Mouse (Mus musculus) heart, embryonic 10.5 days (tissue): ENCODE measurements at regions not wholly inside any gene's neighbourhood (a gene's known extent, or its start where the extent isn't known, plus 50 kb on each side); places are given as distances from the start of the nearest gene placed in this dataset.

Experiments
- DNase-seq: peaks from one replicate; pipeline ENCODE4 v3.0.0-alpha.2; 2017; ENCODE audit warnings: low spot score
- H3K27ac ChIP-seq: fragments of 300-500 bp; sonication (generic); 2 replicates; pipeline ENCODE4 v1.5.1; 2016; ENCODE audit warnings: mild to moderate bottlenecking
- H3K27me3 ChIP-seq: fragments of 300-500 bp; sonication (generic); 2 replicates; pipeline ENCODE4 v1.6.1; 2016; ENCODE audit warnings: mild to moderate bottlenecking; ENCODE audit not compliant: poor library complexity, insufficient read depth, severe bottlenecking
- H3K36me3 ChIP-seq: fragments of 300-500 bp; sonication (generic); 2 replicates; pipeline ENCODE4 v1.6.1; 2016; ENCODE audit warnings: mild to moderate bottlenecking, moderate library complexity
- H3K4me1 ChIP-seq: fragments of 300-500 bp; sonication (generic); 2 replicates; pipeline ENCODE4 v1.6.1; 2016; ENCODE audit warnings: mild to moderate bottlenecking
- H3K4me3 ChIP-seq: fragments of 300-500 bp; sonication (generic); 2 replicates; pipeline ENCODE4 v1.5.1; 2016; ENCODE audit warnings: mild to moderate bottlenecking, moderate library complexity
- H3K9me3 ChIP-seq: fragments of 300-500 bp; sonication (generic); 2 replicates; pipeline ENCODE4 v1.6.1; 2016; ENCODE audit warnings: mild to moderate bottlenecking, moderate library complexity
- WGBS: fragments of 180-500 bp; shearing (Covaris S2); methylation state at CpG from one replicate; pipeline ENCODE4 v1.1.7; 2016; 5-methylcytosine and 5-hydroxymethylcytosine counted together

DNA sequence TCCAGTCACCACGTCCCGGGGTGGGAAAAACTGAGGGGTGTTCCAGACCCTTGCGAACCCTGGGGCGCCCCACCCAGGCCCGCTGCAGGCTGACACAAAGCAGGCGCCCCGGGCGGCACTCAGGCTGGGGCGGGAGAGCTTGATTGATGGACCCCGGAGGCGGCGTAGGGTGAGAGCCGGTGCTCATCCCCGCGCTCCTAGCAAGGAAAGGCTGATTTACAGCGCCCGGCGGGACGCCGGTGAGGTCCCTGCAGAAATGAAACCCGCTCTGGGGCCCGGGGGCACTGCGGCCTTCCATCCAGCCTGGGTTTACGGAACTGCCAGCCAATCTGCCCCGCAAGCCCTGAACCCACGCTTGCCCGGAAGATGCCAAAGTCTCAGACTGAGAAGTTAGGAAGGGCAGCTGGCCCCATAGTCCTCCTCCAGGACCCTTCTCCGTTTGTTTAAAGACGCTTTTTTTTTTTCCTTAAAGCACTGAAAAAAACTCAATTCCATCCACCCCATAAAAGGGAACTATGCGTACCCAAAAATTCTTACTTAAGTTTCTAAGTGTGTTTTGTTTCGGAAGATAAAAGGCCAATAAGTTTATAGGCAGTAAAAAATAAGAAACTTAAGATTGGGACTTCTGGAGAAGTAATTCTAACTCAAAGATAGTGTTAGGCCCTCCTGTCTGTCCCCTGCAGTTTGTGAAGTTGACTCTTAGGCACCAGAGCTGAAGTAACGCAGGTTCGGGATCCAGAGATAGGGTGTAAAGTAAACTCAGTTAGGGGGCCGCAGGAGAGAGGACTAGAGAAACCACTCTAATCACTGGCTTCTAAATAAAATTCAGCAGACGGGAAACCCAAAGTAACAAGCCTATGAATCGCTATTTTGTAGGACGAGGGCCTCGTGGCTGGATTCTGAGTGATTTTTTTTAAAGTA lies 263.4 kb upstream of the Nfe2l3 start:
- Histone ChIP-seq H3K4me1 (peaks cover 49% of the 10 kb centered on the region), H3K36me3 (no peaks in the 10 kb centered on the region), H3K4me3 (peak overlapping the region; percentile 62), H3K27ac (peak overlapping the region; percentile 96), H3K9me3 (no peaks in the 10 kb centered on the region), H3K27me3 (0 out of 2 replicates have a peak, but pooled peaks cover 2% of the 10 kb centered on the region)
- 4% methylated on average over 38 of the region's 38 CpGs for WGBS
- DNase-seq = peak; percentile 88

GRCm38 (mm10) chr6:51169971-51170411 lies 262.5 kb upstream of the Nfe2l3 start:
- peak overlapping the region; percentile 96 for H3K27ac ChIP-seq
- H3K36me3 ChIP-seq = no peaks in the 10 kb centered on the region
- WGBS = under 1% methylated on average over 22 of the region's 22 CpGs
- H3K4me3 ChIP-seq = peak overlapping the region; percentile 56
- peaks cover 11% of the 10 kb centered on the region; the same call in 1 of the 2 replicates for H3K27me3 ChIP-seq
- H3K4me1 ChIP-seq = peaks cover 55% of the 10 kb centered on the region
- DNase-seq = peak; percentile 83
- no peaks in the 10 kb centered on the region for H3K9me3 ChIP-seq

- H3K4me3 ChIP-seq = peak overlapping the region; percentile 56
- H3K4me1 ChIP-seq = peaks cover 55% of the 10 kb centered on the region
- 1% methylated on average over 11 of the region's 11 CpGs for WGBS
Measured at GRCm38 (mm10) chr6:51170414-51170813, 262.1 kb upstream of the Nfe2l3 start.

DNA sequence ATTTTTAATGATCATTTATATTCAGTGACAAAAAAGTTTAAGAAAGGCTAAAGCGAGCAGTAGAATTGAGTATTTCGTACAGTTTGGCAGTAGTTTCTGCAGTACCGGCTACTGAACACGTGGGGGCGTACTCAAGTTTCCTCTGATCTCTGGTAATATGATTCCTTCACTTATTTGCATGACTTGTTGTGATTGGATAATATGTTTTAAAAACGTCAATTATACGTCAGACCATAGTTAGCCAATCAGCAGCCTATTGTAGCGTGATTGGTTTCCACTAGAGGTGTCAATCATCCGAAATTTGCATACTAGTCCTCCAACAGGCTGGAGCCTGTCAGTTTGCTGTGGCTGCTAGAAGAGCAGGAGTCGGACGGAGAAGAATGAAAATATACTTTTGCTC lies 261.6 kb upstream of the Nfe2l3 start:
- no peaks in the 10 kb centered on the region for H3K36me3 ChIP-seq
- H3K27me3 ChIP-seq = peaks cover 19% of the 10 kb centered on the region
- no peaks in the 10 kb centered on the region for H3K9me3 ChIP-seq
- peaks cover 52% of the 10 kb centered on the region for H3K4me1 ChIP-seq
- H3K27ac ChIP-seq = peak overlapping the region; percentile 96; the same call in 1 of the 2 replicates
- peak overlapping the region; percentile 62 for H3K4me3 ChIP-seq
- under 1% methylated on average over 11 of the region's 11 CpGs for WGBS
- DNase-seq = peak; percentile 88

More at GRCm38 (mm10) chr6:51170414-51170813, 262.1 kb upstream of the Nfe2l3 start:
- peak overlapping the region; percentile 96 for H3K27ac ChIP-seq
- no peaks in the 10 kb centered on the region for H3K9me3 ChIP-seq
- H3K36me3 ChIP-seq = no peaks in the 10 kb centered on the region
- peaks cover 15% of the 10 kb centered on the region for H3K27me3 ChIP-seq
- peak; percentile 87 for DNase-seq

- Histone ChIP-seq H3K27me3 (peaks cover 26% of the 10 kb centered on the region), H3K27ac (peak overlapping the region; percentile 89), H3K4me1 (peaks cover 52% of the 10 kb centered on the region), H3K4me3 (peak overlapping the region; percentile 62), H3K9me3 (no peaks in the 10 kb centered on the region), H3K36me3 (no peaks in the 10 kb centered on the region)
- DNase-seq = peak; percentile 85
- WGBS = 2% methylated on average over 22 of the region's 22 CpGs
Measured at GRCm38 (mm10) chr6:51171761-51172160, 260.7 kb upstream of the Nfe2l3 start.

- peaks cover 52% of the 10 kb centered on the region for H3K4me1 ChIP-seq
- H3K4me3 ChIP-seq = peak overlapping the region; percentile 62
- peak overlapping the region; percentile 89 for H3K27ac ChIP-seq
- 5% methylated on average over 12 of the region's 12 CpGs for WGBS
- H3K9me3 ChIP-seq = no peaks in the 10 kb centered on the region
- no peaks in the 10 kb centered on the region for H3K36me3 ChIP-seq
- DNase-seq = peak; percentile 78
- peaks cover 30% of the 10 kb centered on the region for H3K27me3 ChIP-seq
Measured at GRCm38 (mm10) chr6:51172331-51172791, 260.1 kb upstream of the Nfe2l3 start.

GRCm38 (mm10) chr6:51172856-51173619 lies 259.4 kb upstream of the Nfe2l3 start:
- peak; percentile 99 for DNase-seq
- Histone ChIP-seq H3K27ac (peak overlapping the region; percentile 89), H3K4me3 (peak overlapping the region; percentile 62), H3K36me3 (no peaks in the 10 kb centered on the region), H3K4me1 (peaks cover 49% of the 10 kb centered on the region), H3K9me3 (no peaks in the 10 kb centered on the region), H3K27me3 (peaks cover 30% of the 10 kb centered on the region)
- whole genome bisulfite sequencing = under 1% methylated on average over 25 of the region's 25 CpGs

GRCm38 (mm10) chr6:51173620-51174442 lies 258.6 kb upstream of the Nfe2l3 start:
- no peaks in the 10 kb centered on the region for H3K9me3 ChIP-seq
- peak overlapping the region; percentile 62 for H3K4me3 ChIP-seq
- no peak for DNase-seq
- 1% methylated on average over 28 of the region's 28 CpGs for WGBS
- H3K27ac ChIP-seq = peak overlapping the region; percentile 89
- peaks cover 30% of the 10 kb centered on the region for H3K27me3 ChIP-seq
- peaks cover 41% of the 10 kb centered on the region for H3K4me1 ChIP-seq
- H3K36me3 ChIP-seq = no peaks in the 10 kb centered on the region

DNA sequence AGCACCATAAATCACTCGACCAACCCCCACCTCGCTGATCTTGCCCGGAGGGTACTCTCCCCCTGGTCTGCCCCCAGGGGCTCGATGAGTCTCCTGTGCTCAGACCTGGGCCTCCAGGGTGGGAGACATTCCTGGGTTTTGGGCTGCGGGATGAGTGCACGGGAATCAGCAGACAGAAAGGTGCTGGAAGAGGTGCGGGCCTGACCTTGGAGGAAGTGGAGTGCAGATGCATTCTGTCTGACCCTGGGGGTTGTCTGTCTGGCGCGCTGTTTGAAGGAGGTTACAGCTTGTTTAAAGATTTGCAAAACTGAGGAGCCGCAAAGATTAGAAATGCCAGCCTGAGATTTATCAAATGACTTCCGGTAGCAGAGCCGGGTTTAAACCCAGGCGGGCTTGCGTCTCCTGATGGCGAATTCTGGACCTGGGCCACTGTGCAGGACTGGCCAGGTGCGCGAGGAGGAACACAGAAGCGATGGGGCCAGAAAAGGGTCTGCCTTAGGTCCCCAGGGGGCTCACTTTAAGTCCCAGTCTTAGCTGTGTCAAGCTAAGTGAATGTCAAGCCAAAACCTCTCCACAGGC lies 257.9 kb upstream of the Nfe2l3 start:
- Histone ChIP-seq H3K4me1 (peaks cover 34% of the 10 kb centered on the region), H3K27me3 (peaks cover 30% of the 10 kb centered on the region), H3K27ac (peak overlapping the region; percentile 89), H3K36me3 (no peaks in the 10 kb centered on the region), H3K4me3 (peak overlapping the region; percentile 62), H3K9me3 (no peaks in the 10 kb centered on the region)
- no peak for DNase-seq
- 3% methylated on average over 18 of the region's 18 CpGs for WGBS

GRCm38 (mm10) chr6:51175616-51176590 lies 256.6 kb upstream of the Nfe2l3 start:
- H3K4me3 ChIP-seq = no peak overlapping the region
- H3K27me3 ChIP-seq = peaks cover 41% of the 10 kb centered on the region
- no peak overlapping the region for H3K27ac ChIP-seq

GRCm38 (mm10) chr6:51176791-51177433 lies 255.6 kb upstream of the Nfe2l3 start:
- Histone ChIP-seq H3K27me3 (peaks cover 51% of the 10 kb centered on the region), H3K27ac (no peak overlapping the region), H3K36me3 (no peaks in the 10 kb centered on the region), H3K9me3 (no peaks in the 10 kb centered on the region), H3K4me3 (no peak overlapping the region), H3K4me1 (peaks cover 25% of the 10 kb centered on the region)
- DNase-seq = no peak
- 12% methylated on average over 6 of the region's 6 CpGs for WGBS

More at GRCm38 (mm10) chr6:51175616-51176590, 256.6 kb upstream of the Nfe2l3 start:
- DNase-seq = no peak
- Histone ChIP-seq H3K36me3 (no peaks in the 10 kb centered on the region), H3K4me1 (peaks cover 29% of the 10 kb centered on the region), H3K9me3 (no peaks in the 10 kb centered on the region)
- WGBS = 16% methylated on average over 13 of the region's 13 CpGs
